Mouse (Mus musculus): ENCODE data around the gene Il7r. TPM values are rescaled to one million over a fixed set of nuclear protein-coding genes. Genes with fewer than 3 reads are reported as not detected.
"Not testable (repeated sequence)": the region's sequence is repeated elsewhere in the genome, so short reads cannot be mapped to it uniquely, and the experiment has no call there.

The Il7r gene
- polyA plus RNA-seq, 1 experiment: 0.06 TPM

DNA sequence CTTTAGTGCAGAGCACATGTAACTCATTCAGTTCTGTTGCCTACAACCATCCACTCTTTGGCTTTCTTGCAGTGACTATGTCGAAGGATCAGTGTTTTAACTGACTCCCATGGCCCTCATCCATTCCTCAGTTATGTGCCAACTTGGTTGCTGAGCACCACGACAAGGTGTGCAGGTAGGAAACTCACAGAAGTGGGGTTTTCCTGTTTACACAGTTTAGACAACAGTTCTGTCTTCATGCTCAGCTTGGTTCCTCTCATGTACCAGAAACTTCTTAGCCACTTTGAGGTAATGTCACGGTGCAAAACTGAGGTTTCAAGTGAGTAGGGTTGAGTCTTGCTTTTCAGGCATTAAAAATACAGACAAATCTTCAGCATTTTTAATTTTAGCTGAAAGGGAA lies 34.2 kb upstream of the Il7r start:
- Histone ChIP-seq H3K36me3 (ENCODE audit: control insufficient read depth, insufficient read depth, low read length) (no peaks in the 10 kb centered on the region), H3K27ac (ENCODE audit: control insufficient read depth, insufficient read depth, low read depth, low read length) (no peak overlapping the region)
- TF ChIP-seq POLR2A (IDR thresholded peaks at IDR 0.05; ENCODE audit: control insufficient read depth, low read depth, low read length) (no peak), CTCF (IDR thresholded peaks at IDR 0.05; ENCODE audit: control insufficient read depth, insufficient read depth, insufficient replicate concordance, low read depth, low read length) (no peak)

DNA sequence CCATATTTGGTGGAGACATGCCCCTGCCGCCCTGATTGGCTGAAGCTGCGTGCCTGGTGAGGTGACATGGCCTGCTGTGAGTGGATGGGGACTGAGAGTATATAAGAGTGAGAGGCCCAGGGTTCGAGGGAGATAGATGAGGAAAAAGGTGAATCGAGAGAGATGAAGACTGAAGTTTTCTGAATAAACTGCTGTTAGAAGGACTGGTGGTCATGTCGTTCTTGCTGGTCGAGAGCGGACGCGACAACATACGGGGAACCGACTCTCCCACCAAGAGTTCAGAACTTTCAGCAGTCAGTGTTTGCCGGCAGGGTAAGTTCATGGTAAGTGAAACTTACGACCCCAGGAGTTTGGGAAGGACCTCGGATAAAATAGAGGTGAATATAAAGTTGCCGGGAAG lies 27.3 kb upstream of the Il7r start:
- not testable (repeated sequence) for H3K4me3 ChIP-seq (ENCODE audit: control insufficient read depth, low read depth, low read length); H3K36me3 ChIP-seq (ENCODE audit: control insufficient read depth, insufficient read depth, low read length); H3K27ac ChIP-seq (ENCODE audit: control insufficient read depth, insufficient read depth, low read depth, low read length); H3K27me3 ChIP-seq (ENCODE audit: control insufficient read depth, insufficient read depth, low read length); H3K4me1 ChIP-seq (ENCODE audit: control insufficient read depth, insufficient read depth, low read length)

More for the DNA sequence above, 34.2 kb upstream of the Il7r start:
- Histone ChIP-seq H3K27me3 (ENCODE audit: control insufficient read depth, insufficient read depth, low read length) (no peaks in the 10 kb centered on the region), H3K4me3 (ENCODE audit: control insufficient read depth, low read depth, low read length) (no peak overlapping the region), H3K4me1 (ENCODE audit: control insufficient read depth, insufficient read depth, low read length) (no peaks in the 10 kb centered on the region)

- no peak overlapping the region for H3K4me3 ChIP-seq (ENCODE audit: control insufficient read depth, low read depth, low read length)
- no peaks in the 10 kb centered on the region for H3K27me3 ChIP-seq (ENCODE audit: control insufficient read depth, insufficient read depth, low read length)
- no peak for TF ChIP-seq POLR2A (IDR thresholded peaks at IDR 0.05; ENCODE audit: control insufficient read depth, low read depth, low read length)
- no peak for TF ChIP-seq CTCF (IDR thresholded peaks at IDR 0.05; ENCODE audit: control insufficient read depth, insufficient read depth, insufficient replicate concordance, low read depth, low read length)
- no peaks in the 10 kb centered on the region for H3K4me1 ChIP-seq (ENCODE audit: control insufficient read depth, insufficient read depth, low read length)
- H3K27ac ChIP-seq (ENCODE audit: control insufficient read depth, insufficient read depth, low read depth, low read length): no peak overlapping the region
- no peaks in the 10 kb centered on the region for H3K36me3 ChIP-seq (ENCODE audit: control insufficient read depth, insufficient read depth, low read length)
These were observed 19.0 kb upstream of the Il7r start for GRCm38 (mm10) chr15:9548951-9549350.

DNA sequence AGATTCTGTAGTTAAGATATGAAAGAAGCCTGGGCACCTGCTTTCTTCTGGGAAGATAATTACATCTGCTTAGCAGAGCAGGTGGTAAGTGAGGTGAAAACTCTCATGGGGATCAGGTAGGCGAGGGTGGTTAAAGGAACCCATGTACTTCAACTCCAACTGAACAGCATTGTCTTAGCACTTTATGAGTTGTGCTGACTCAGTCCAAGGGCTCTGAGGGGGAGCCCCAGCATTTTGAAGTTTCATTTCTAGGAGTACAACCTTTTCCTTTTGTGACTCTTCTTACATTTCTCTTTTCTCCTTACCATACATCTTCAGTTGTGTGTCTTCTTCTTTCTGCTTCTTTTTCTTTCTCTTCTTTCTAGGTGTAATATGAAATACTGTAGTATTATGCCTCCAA lies 5.2 kb upstream of the Il7r start:
- Histone ChIP-seq H3K27me3 (ENCODE audit: control insufficient read depth, insufficient read depth, low read length) (no peaks in the 10 kb centered on the region), H3K4me1 (ENCODE audit: control insufficient read depth, insufficient read depth, low read length) (no peaks in the 10 kb centered on the region), H3K4me3 (ENCODE audit: control insufficient read depth, low read depth, low read length) (no peak overlapping the region), H3K27ac (ENCODE audit: control insufficient read depth, insufficient read depth, low read depth, low read length) (no peak overlapping the region), H3K36me3 (ENCODE audit: control insufficient read depth, insufficient read depth, low read length) (no peaks in the 10 kb centered on the region)
- no peak for TF ChIP-seq POLR2A (IDR thresholded peaks at IDR 0.05; ENCODE audit: control insufficient read depth, low read depth, low read length)
- no peak for TF ChIP-seq CTCF (IDR thresholded peaks at IDR 0.05; ENCODE audit: control insufficient read depth, insufficient read depth, insufficient replicate concordance, low read depth, low read length)

GRCm38 (mm10) chr15:9533356-9533902 lies 3.5 kb upstream of the Il7r start:
- no peak overlapping the region for H3K4me3 ChIP-seq (ENCODE audit: control insufficient read depth, low read depth, low read length)
- H3K27ac ChIP-seq (ENCODE audit: control insufficient read depth, insufficient read depth, low read depth, low read length): no peak overlapping the region
- no peaks in the 10 kb centered on the region for H3K4me1 ChIP-seq (ENCODE audit: control insufficient read depth, insufficient read depth, low read length)
- TF ChIP-seq CTCF (IDR thresholded peaks at IDR 0.05; ENCODE audit: control insufficient read depth, insufficient read depth, insufficient replicate concordance, low read depth, low read length) (no peak), POLR2A (IDR thresholded peaks at IDR 0.05; ENCODE audit: control insufficient read depth, low read depth, low read length) (no peak)
- no peaks in the 10 kb centered on the region for H3K27me3 ChIP-seq (ENCODE audit: control insufficient read depth, insufficient read depth, low read length)
- no peaks in the 10 kb centered on the region for H3K36me3 ChIP-seq (ENCODE audit: control insufficient read depth, insufficient read depth, low read length)

- Histone ChIP-seq H3K27ac (ENCODE audit: control insufficient read depth, insufficient read depth, low read depth, low read length) (no peak overlapping the region), H3K27me3 (ENCODE audit: control insufficient read depth, insufficient read depth, low read length) (no peaks in the 10 kb centered on the region), H3K4me1 (ENCODE audit: control insufficient read depth, insufficient read depth, low read length) (no peaks in the 10 kb centered on the region), H3K36me3 (ENCODE audit: control insufficient read depth, insufficient read depth, low read length) (no peaks in the 10 kb centered on the region), H3K4me3 (ENCODE audit: control insufficient read depth, low read depth, low read length) (no peak overlapping the region)
- TF ChIP-seq POLR2A (IDR thresholded peaks at IDR 0.05; ENCODE audit: control insufficient read depth, low read depth, low read length): no peak
- no peak for TF ChIP-seq CTCF (IDR thresholded peaks at IDR 0.05; ENCODE audit: control insufficient read depth, insufficient read depth, insufficient replicate concordance, low read depth, low read length)
These were observed 330 bp downstream of the Il7r start for GRCm38 (mm10) chr15:9529646-9530045.

GRCm38 (mm10) chr15:9528186-9528935 lies 1.6 kb downstream of the Il7r start:
- TF ChIP-seq CTCF (IDR thresholded peaks at IDR 0.05; ENCODE audit: control insufficient read depth, insufficient read depth, insufficient replicate concordance, low read depth, low read length) (no peak), POLR2A (IDR thresholded peaks at IDR 0.05; ENCODE audit: control insufficient read depth, low read depth, low read length) (no peak)
- H3K4me1 ChIP-seq (ENCODE audit: control insufficient read depth, insufficient read depth, low read length): no peaks in the 10 kb centered on the region

More at GRCm38 (mm10) chr15:9528186-9528935, 1.6 kb downstream of the Il7r start:
- Histone ChIP-seq H3K27ac (ENCODE audit: control insufficient read depth, insufficient read depth, low read depth, low read length) (no peak overlapping the region), H3K36me3 (ENCODE audit: control insufficient read depth, insufficient read depth, low read length) (no peaks in the 10 kb centered on the region), H3K27me3 (ENCODE audit: control insufficient read depth, insufficient read depth, low read length) (no peaks in the 10 kb centered on the region), H3K4me3 (ENCODE audit: control insufficient read depth, low read depth, low read length) (no peak overlapping the region)

Data from testis, adult 2 months (tissue).